Mouse (Mus musculus): ENCODE results near the gene Sphk2. TPM values are rescaled to one million over a fixed set of nuclear protein-coding genes. Genes with fewer than 3 reads are reported as not detected.
A peak's percentile ranks its signal among the peaks of the same experiment; 100 is the strongest.

Gene Sphk2
- polyA plus RNA-seq, 1 experiment, result 88.1 TPM

DNA sequence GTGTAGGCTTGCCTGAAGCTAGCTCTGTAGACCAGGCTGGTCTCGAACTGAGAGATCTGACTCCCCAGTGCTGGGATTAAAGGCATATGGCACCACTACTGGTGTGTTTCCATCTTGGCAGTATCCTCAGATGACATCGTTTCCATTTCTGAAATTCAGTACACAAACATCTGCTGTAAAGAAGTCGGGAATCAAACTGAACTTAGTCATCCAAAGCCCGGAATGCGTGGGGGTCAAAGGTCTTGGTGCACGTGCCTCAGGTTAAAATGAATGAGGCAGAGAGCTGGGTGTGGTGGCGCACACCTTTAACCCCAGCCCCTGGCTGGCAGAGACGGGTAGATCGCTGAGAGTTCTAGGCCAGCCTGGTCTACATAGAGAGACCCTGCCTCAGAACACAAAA, 32.4 kb upstream of the Sphk2 start:
- no peak for DNase-seq

DNA sequence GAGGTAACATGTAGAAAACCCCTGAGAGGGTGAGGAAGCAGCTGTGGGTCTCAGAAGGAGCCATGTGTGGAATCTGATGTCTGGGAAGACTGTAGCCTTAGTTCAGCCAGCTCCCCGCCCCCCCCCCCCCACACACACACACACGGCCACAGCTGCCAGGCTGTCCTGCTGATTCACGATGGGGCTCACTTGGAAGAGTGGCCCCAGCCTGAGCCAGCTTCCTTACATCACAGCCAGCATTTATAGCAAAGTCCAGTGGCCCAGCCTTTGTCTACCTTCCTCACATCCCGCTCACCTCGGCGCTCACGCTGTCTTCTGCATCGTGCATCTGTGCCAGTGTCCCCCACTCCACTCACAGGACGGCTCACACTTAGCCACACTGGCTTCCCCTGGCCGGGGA, 31.6 kb upstream of the Sphk2 start:
- Histone ChIP-seq H3K36me3 (ENCODE audit: control insufficient read depth, insufficient read depth, low read length) (no peaks in the 10 kb centered on the region), H3K4me1 (replicated peaks; ENCODE audit: control insufficient read depth, insufficient read depth, low read length) (no peaks in the 10 kb centered on the region), H3K27me3 (ENCODE audit: control insufficient read depth, insufficient read depth, low read length) (no peaks in the 10 kb centered on the region), H3K4me3 (ENCODE audit: control insufficient read depth, insufficient read depth, low read length) (no peak overlapping the region), H3K27ac (ENCODE audit: control insufficient read depth, insufficient read depth, low read length) (no peak overlapping the region)
- WGBS, result 69% methylated on average over 10 of the region's 10 CpGs
- no peak for DNase-seq
- TF ChIP-seq POLR2A (IDR thresholded peaks at IDR 0.05; ENCODE audit: control insufficient read depth, extremely low read depth, insufficient read depth, low read length, poor library complexity) (no peak), CTCF (IDR thresholded peaks at IDR 0.05; ENCODE audit: borderline replicate concordance, control insufficient read depth, extremely low read depth, insufficient read depth, low read length, poor library complexity) (no peak)

More for the DNA sequence above, 32.4 kb upstream of the Sphk2 start:
- TF ChIP-seq POLR2A (IDR thresholded peaks at IDR 0.05; ENCODE audit: control insufficient read depth, extremely low read depth, insufficient read depth, low read length, poor library complexity), result no peak
- TF ChIP-seq CTCF (IDR thresholded peaks at IDR 0.05; ENCODE audit: borderline replicate concordance, control insufficient read depth, extremely low read depth, insufficient read depth, low read length, poor library complexity), result no peak
- H3K4me1 ChIP-seq (replicated peaks; ENCODE audit: control insufficient read depth, insufficient read depth, low read length), result no peaks in the 10 kb centered on the region
- no peaks in the 10 kb centered on the region for H3K27me3 ChIP-seq (ENCODE audit: control insufficient read depth, insufficient read depth, low read length)
- 96% methylated on average over 9 of the region's 9 CpGs for WGBS
- no peak overlapping the region for H3K4me3 ChIP-seq (ENCODE audit: control insufficient read depth, insufficient read depth, low read length)
- H3K36me3 ChIP-seq (ENCODE audit: control insufficient read depth, insufficient read depth, low read length), result no peaks in the 10 kb centered on the region
- no peak overlapping the region for H3K27ac ChIP-seq (ENCODE audit: control insufficient read depth, insufficient read depth, low read length)

DNA sequence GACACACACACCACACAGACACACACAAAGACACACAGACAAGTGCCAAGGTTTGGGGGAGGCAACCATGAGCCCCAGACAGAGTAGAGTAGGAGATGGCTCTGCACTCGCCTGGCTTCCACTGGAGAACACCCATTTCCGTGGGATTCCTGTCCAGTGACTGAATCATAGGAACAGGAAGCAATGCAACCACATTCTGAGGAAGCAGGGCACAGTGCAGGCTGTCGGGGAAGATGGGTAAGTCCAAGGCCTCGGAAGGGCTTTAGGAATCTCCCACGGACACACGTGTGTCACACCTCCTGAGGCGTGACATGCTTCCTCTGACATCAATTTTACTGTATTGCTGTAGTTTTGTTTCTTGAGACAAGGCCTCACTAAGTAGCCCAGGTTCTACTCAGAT, 30.3 kb upstream of the Sphk2 start:
- no peak for DNase-seq
- Histone ChIP-seq H3K4me1 (replicated peaks; ENCODE audit: control insufficient read depth, insufficient read depth, low read length) (no peaks in the 10 kb centered on the region), H3K27ac (ENCODE audit: control insufficient read depth, insufficient read depth, low read length) (no peak overlapping the region), H3K27me3 (ENCODE audit: control insufficient read depth, insufficient read depth, low read length) (no peaks in the 10 kb centered on the region), H3K4me3 (ENCODE audit: control insufficient read depth, insufficient read depth, low read length) (no peak overlapping the region), H3K36me3 (ENCODE audit: control insufficient read depth, insufficient read depth, low read length) (no peaks in the 10 kb centered on the region)
- TF ChIP-seq POLR2A (IDR thresholded peaks at IDR 0.05; ENCODE audit: control insufficient read depth, extremely low read depth, insufficient read depth, low read length, poor library complexity) (no peak), CTCF (IDR thresholded peaks at IDR 0.05; ENCODE audit: borderline replicate concordance, control insufficient read depth, extremely low read depth, insufficient read depth, low read length, poor library complexity) (no peak)
- WGBS, result 89% methylated on average over 7 of the region's 7 CpGs

- no peak overlapping the region for H3K27ac ChIP-seq (ENCODE audit: control insufficient read depth, insufficient read depth, low read length)
- H3K4me3 ChIP-seq (ENCODE audit: control insufficient read depth, insufficient read depth, low read length), result no peak overlapping the region
- H3K27me3 ChIP-seq (ENCODE audit: control insufficient read depth, insufficient read depth, low read length), result no peaks in the 10 kb centered on the region
- H3K4me1 ChIP-seq (replicated peaks; ENCODE audit: control insufficient read depth, insufficient read depth, low read length), result peaks cover under 1% of the 10 kb centered on the region
- WGBS, result 94% methylated on average over 5 of the region's 5 CpGs
- no peak for TF ChIP-seq POLR2A (IDR thresholded peaks at IDR 0.05; ENCODE audit: control insufficient read depth, extremely low read depth, insufficient read depth, low read length, poor library complexity)
- TF ChIP-seq CTCF (IDR thresholded peaks at IDR 0.05; ENCODE audit: borderline replicate concordance, control insufficient read depth, extremely low read depth, insufficient read depth, low read length, poor library complexity), result no peak
- no peak for DNase-seq
- no peaks in the 10 kb centered on the region for H3K36me3 ChIP-seq (ENCODE audit: control insufficient read depth, insufficient read depth, low read length)
These were observed 29.6 kb upstream of the Sphk2 start for GRCm38 (mm10) chr7:45747450-45747849.

DNA sequence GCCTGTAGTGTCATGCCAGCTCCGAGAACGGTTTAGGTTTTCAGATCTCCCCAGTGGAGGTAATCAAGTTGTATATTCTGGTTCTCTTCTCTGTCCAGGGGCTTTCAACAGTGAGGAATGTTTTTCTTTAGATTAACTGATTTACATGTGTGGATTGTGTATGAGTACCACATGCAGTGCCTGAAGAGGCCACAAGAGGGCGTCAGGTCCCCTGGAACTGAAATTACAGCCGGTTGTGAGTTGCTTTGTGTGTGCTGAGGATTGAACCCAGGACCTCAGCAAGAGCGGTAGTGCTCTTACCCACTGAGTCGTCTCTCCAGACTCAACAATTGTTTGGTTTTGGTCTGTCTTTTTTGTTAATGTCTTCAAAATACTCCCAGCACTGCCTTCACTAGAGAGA, 28.7 kb upstream of the Sphk2 start:
- Histone ChIP-seq H3K4me1 (replicated peaks; ENCODE audit: control insufficient read depth, insufficient read depth, low read length) (peaks cover 8% of the 10 kb centered on the region), H3K36me3 (ENCODE audit: control insufficient read depth, insufficient read depth, low read length) (no peaks in the 10 kb centered on the region), H3K27me3 (ENCODE audit: control insufficient read depth, insufficient read depth, low read length) (no peaks in the 10 kb centered on the region), H3K27ac (ENCODE audit: control insufficient read depth, insufficient read depth, low read length) (no peak overlapping the region), H3K4me3 (ENCODE audit: control insufficient read depth, insufficient read depth, low read length) (no peak overlapping the region)
- no peak for TF ChIP-seq POLR2A (IDR thresholded peaks at IDR 0.05; ENCODE audit: control insufficient read depth, extremely low read depth, insufficient read depth, low read length, poor library complexity)
- peak; percentile 21; the same call in 1 of the 2 replicates for TF ChIP-seq CTCF (IDR thresholded peaks at IDR 0.05; ENCODE audit: borderline replicate concordance, control insufficient read depth, extremely low read depth, insufficient read depth, low read length, poor library complexity)
- 87% methylated on average over 6 of the region's 6 CpGs for WGBS
- DNase-seq, result no peak

GRCm38 (mm10) chr7:45744387-45744786, 26.6 kb upstream of the Sphk2 start:
- TF ChIP-seq POLR2A (IDR thresholded peaks at IDR 0.05; ENCODE audit: control insufficient read depth, extremely low read depth, insufficient read depth, low read length, poor library complexity) (no peak), CTCF (IDR thresholded peaks at IDR 0.05; ENCODE audit: borderline replicate concordance, control insufficient read depth, extremely low read depth, insufficient read depth, low read length, poor library complexity) (no peak)
- H3K36me3 ChIP-seq (ENCODE audit: control insufficient read depth, insufficient read depth, low read length), result no peaks in the 10 kb centered on the region
- H3K27me3 ChIP-seq (ENCODE audit: control insufficient read depth, insufficient read depth, low read length), result no peaks in the 10 kb centered on the region
- H3K4me3 ChIP-seq (ENCODE audit: control insufficient read depth, insufficient read depth, low read length), result no peak overlapping the region
- H3K27ac ChIP-seq (ENCODE audit: control insufficient read depth, insufficient read depth, low read length), result no peak overlapping the region
- no peak for DNase-seq
- peaks cover 16% of the 10 kb centered on the region for H3K4me1 ChIP-seq (replicated peaks; ENCODE audit: control insufficient read depth, insufficient read depth, low read length)
- 76% methylated on average over 2 of the region's 2 CpGs for WGBS

DNA sequence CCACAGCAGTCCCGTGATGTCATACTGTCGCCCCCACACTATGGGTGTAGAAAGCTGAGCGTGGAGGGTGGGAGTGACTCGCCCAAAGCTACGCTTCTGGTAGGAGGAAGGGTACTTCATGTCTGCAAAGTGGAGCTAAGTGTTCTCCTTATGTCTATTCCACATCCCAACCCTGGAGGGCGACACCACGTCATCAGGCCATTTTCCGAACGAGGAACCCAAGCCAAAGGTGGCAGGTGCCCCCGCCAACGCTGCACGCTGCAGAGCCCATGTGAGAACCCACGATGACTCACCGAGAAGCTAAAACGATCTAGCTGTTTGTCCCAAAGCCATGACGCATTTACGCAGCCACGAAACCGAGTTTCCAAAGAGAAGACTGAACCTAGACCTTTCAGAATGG, 24.5 kb upstream of the Sphk2 start:
- Histone ChIP-seq H3K4me3 (ENCODE audit: control insufficient read depth, insufficient read depth, low read length) (peak overlapping the region; percentile 56), H3K4me1 (replicated peaks; ENCODE audit: control insufficient read depth, insufficient read depth, low read length) (peaks cover 16% of the 10 kb centered on the region), H3K27ac (ENCODE audit: control insufficient read depth, insufficient read depth, low read length) (peak overlapping the region; percentile 19), H3K36me3 (ENCODE audit: control insufficient read depth, insufficient read depth, low read length) (no peaks in the 10 kb centered on the region), H3K27me3 (ENCODE audit: control insufficient read depth, insufficient read depth, low read length) (no peaks in the 10 kb centered on the region)
- 10% methylated on average over 19 of the region's 19 CpGs for WGBS
- DNase-seq, result no peak
- TF ChIP-seq CTCF (IDR thresholded peaks at IDR 0.05; ENCODE audit: borderline replicate concordance, control insufficient read depth, extremely low read depth, insufficient read depth, low read length, poor library complexity) (no peak), POLR2A (IDR thresholded peaks at IDR 0.05; ENCODE audit: control insufficient read depth, extremely low read depth, insufficient read depth, low read length, poor library complexity) (no peak)

Data from thymus, adult 2 months (tissue).